Mouse (Mus musculus) megakaryocyte, embryonic 14.5 days (primary cell): ENCODE results near the gene Slc4a1.

ENCODE experiments used
- FLI1 ChIP-seq: IDR thresholded peaks from 2 replicates; pipeline ENCODE4 v1.6.1; 2012; ENCODE audit warnings: low read length, inconsistent platforms, mixed read lengths
- GATA1 ChIP-seq: IDR thresholded peaks from 3 replicates; pipeline ENCODE4 v1.6.1; 2012; ENCODE audit warnings: mixed read lengths, low read length, inconsistent platforms, borderline replicate concordance

DNA sequence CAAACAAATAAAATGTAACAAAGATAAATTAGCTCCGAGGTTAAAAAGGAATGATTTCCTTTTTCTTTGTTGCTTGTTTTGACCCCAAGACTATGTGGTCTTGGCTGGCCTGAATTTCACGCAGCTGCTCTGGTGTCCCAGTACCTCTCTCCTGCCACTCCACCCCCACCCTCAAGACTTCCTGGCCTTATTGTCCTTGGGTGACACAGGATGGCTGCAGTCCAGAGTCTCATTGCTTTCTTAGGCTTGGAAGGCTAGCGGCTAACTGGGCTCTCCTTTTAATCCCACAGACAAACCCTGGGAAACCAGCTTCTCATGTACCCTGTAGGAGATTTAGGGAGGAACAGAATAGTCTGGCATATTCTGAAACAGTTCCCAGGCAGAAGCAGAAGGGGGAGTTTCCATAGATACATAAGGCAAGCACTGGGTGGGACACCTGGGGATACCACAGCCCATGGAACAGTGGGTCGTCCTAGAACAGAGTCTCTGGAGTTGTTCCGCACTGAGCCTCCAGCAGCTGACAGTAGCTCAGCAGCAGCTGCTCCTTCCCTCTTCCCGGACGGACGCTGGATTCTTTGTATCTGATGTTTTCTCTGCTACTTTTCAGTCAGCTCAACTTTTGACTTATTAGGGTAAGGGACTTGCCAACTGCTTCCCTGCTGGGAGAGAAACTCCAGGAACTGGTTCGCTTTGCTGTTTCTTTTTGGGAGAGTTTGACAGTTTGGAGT, 30.9 kb downstream of the Slc4a1 start:
- no peak for TF ChIP-seq GATA1
- TF ChIP-seq FLI1 = no peak
